Mouse (Mus musculus) bone marrow, adult 2 months (tissue): ENCODE data around the gene Sbno2. TPM values are rescaled to one million over a fixed set of nuclear protein-coding genes. Genes with fewer than 3 reads are reported as not detected.

ENCODE experiments used
- H3K27ac ChIP-seq: fragments of 200-500 bp; 2 replicates; pipeline ENCODE4 v1.5.1; 2012; ENCODE audit warnings: low read depth, mild to moderate bottlenecking, control low read depth, inconsistent platforms, low read length; ENCODE audit not compliant: control insufficient read depth, poor library complexity, insufficient read depth
- H3K4me1 ChIP-seq: fragments of 200-500 bp; 2 replicates; pipeline ENCODE4 v1.6.1; 2011; ENCODE audit warnings: low read length; ENCODE audit not compliant: control insufficient read depth, insufficient read depth
- H3K4me3 ChIP-seq: fragments of 200-500 bp; replicated peaks from 2 replicates; pipeline ENCODE3; 2011; ENCODE audit warnings: mild to moderate bottlenecking, low read depth, low read length, control low read depth; ENCODE audit not compliant: control insufficient read depth
- CTCF ChIP-seq: fragments of 200-500 bp; IDR thresholded peaks from 2 replicates; pipeline ENCODE4 v1.5.1; 2011; ENCODE audit warnings: low read length, control low read depth; ENCODE audit not compliant: control insufficient read depth, insufficient read depth
- POLR2A ChIP-seq: fragments of 200-500 bp; IDR thresholded peaks from 2 replicates; pipeline ENCODE4 v1.6.1; 2011; ENCODE audit warnings: low read depth, mild to moderate bottlenecking, control low read depth, low read length, borderline replicate concordance; ENCODE audit not compliant: control insufficient read depth
- WGBS: fragments of 180-500 bp; shearing (Covaris S2); methylation state at CpG from one replicate; pipeline ENCODE4 v1.1.7; 2018; 5-methylcytosine and 5-hydroxymethylcytosine counted together
- polyA plus RNA-seq: library from polyadenylated mRNA; stranded (reverse); fragments of >200 nt; gene quantifications from 2 replicates; pipeline ENCODE4 v1.2.4, GENCODE M21; 2011; ENCODE audit warnings: low replicate concordance; ENCODE audit not compliant: missing spikeins, insufficient read depth, insufficient read length

The Sbno2 gene
- polyA plus RNA-seq, 1 experiment = 83.8 TPM

DNA sequence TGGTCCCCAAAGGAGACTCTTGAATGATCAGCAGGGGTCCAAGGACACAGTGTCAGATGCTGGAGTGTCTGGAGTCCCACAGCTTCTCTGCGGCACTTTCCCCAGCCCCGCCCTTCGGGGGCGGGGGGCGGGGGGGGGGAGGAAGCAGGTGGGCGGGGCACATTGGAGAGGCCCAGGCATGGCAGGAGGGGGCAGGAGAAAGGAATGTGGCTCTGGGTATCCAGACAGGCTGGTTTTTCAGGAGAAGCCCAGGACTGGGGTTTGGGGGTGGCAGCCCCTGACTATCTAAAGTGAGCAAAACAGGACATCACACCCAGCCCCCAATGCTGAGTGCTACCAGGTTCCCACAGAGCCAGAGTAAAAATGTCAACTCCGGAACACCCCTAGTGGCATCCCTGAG is 8.1 kb downstream of the Sbno2 start:
- Histone ChIP-seq H3K4me1 (peaks cover 11% of the 10 kb centered on the region), H3K4me3 (no peak overlapping the region), H3K27ac (no peak overlapping the region)
- TF ChIP-seq CTCF = no peak
- TF ChIP-seq POLR2A = no peak
- WGBS = 13% methylated on average over 7 of the region's 7 CpGs

- H3K4me3 ChIP-seq = no peak overlapping the region
- 94% methylated on average over 5 of the region's 5 CpGs for WGBS
- no peak for TF ChIP-seq POLR2A
- TF ChIP-seq CTCF = no peak
- H3K27ac ChIP-seq = no peak overlapping the region
- H3K4me1 ChIP-seq = peaks cover 9% of the 10 kb centered on the region
These were observed 9.8 kb downstream of the Sbno2 start for GRCm38 (mm10) chr10:80095547-80095946.

- no peak overlapping the region for H3K27ac ChIP-seq
- peaks cover 7% of the 10 kb centered on the region for H3K4me1 ChIP-seq
- WGBS = 87% methylated on average over 3 of the region's 3 CpGs
- no peak for TF ChIP-seq POLR2A
- TF ChIP-seq CTCF = no peak
- H3K4me3 ChIP-seq = no peak overlapping the region
These were observed 10.7 kb downstream of the Sbno2 start for GRCm38 (mm10) chr10:80094684-80095083.

- TF ChIP-seq POLR2A = no peak
- no peak for TF ChIP-seq CTCF
- H3K4me1 ChIP-seq = peaks cover 7% of the 10 kb centered on the region
- 89% methylated on average over 6 of the region's 6 CpGs for WGBS
These were observed 11.3 kb downstream of the Sbno2 start for GRCm38 (mm10) chr10:80094085-80094484.

GRCm38 (mm10) chr10:80092690-80093089 is 12.7 kb downstream of the Sbno2 start:
- WGBS = 79% methylated on average over 5 of the region's 5 CpGs
- Histone ChIP-seq H3K27ac (no peak overlapping the region), H3K4me1 (peaks cover 5% of the 10 kb centered on the region), H3K4me3 (no peak overlapping the region)
- TF ChIP-seq POLR2A = no peak
- TF ChIP-seq CTCF = no peak

More at GRCm38 (mm10) chr10:80094085-80094484, 11.3 kb downstream of the Sbno2 start:
- Histone ChIP-seq H3K4me3 (no peak overlapping the region), H3K27ac (no peak overlapping the region)

- no peak overlapping the region for H3K27ac ChIP-seq
- WGBS = 94% methylated on average over 6 of the region's 6 CpGs
- H3K4me1 ChIP-seq = peaks cover 11% of the 10 kb centered on the region
- no peak overlapping the region for H3K4me3 ChIP-seq
- TF ChIP-seq CTCF (no peak), POLR2A (no peak)
These were observed 13.8 kb downstream of the Sbno2 start for GRCm38 (mm10) chr10:80091527-80091926.

GRCm38 (mm10) chr10:80089146-80089545 is 16.2 kb downstream of the Sbno2 start:
- Histone ChIP-seq H3K27ac (no peak overlapping the region), H3K4me3 (no peak overlapping the region), H3K4me1 (peaks cover 11% of the 10 kb centered on the region)
- TF ChIP-seq POLR2A (no peak), CTCF (no peak)
- WGBS = 63% methylated on average over 4 of the region's 4 CpGs

GRCm38 (mm10) chr10:80087483-80087882 is 17.9 kb downstream of the Sbno2 start:
- H3K4me3 ChIP-seq = no peak overlapping the region
- H3K27ac ChIP-seq = peak overlapping the region; percentile 91
- H3K4me1 ChIP-seq = peaks cover 11% of the 10 kb centered on the region
- 26% methylated on average over 8 of the region's 8 CpGs for whole genome bisulfite sequencing
- TF ChIP-seq CTCF = no peak
- no peak for TF ChIP-seq POLR2A

GRCm38 (mm10) chr10:80086847-80087246 is 18.5 kb downstream of the Sbno2 start:
- Histone ChIP-seq H3K4me3 (peak overlapping the region; percentile 6), H3K27ac (peak overlapping the region; percentile 91), H3K4me1 (peaks cover 11% of the 10 kb centered on the region)
- 10% methylated on average over 3 of the region's 3 CpGs for WGBS
- TF ChIP-seq POLR2A = peak; percentile 12; the same call in 1 of the 2 replicates
- no peak for TF ChIP-seq CTCF
